Mouse (Mus musculus): ENCODE measurements around the gene E430018J23Rik. TPM values are rescaled to one million over a fixed set of nuclear protein-coding genes. Genes with fewer than 3 reads are reported as not detected.
"Not testable (repeated sequence)": the region's sequence is repeated elsewhere in the genome, so short reads cannot be mapped to it uniquely, and the experiment has no call there.

E430018J23Rik gene
- total RNA-seq, 2 experiments from 2014 or later, result 2.9 to 3.7 TPM

GRCm38 (mm10) chr7:127378310-127378921 is 15.0 kb downstream of the E430018J23Rik start:
- no peak for DNase-seq

- peak; percentile 87 for DNase-seq
Observed at GRCm38 (mm10) chr7:127375271-127376245, 17.9 kb downstream of the E430018J23Rik start, which contains the start of gene Zfp747. Zfp747 (minus strand) TSS chr7:127376050.

GRCm38 (mm10) chr7:127371870-127372269 is 21.6 kb downstream of the E430018J23Rik start:
- not testable (repeated sequence) for DNase-seq

GRCm38 (mm10) chr7:127371213-127371612 is 22.2 kb downstream of the E430018J23Rik start:
- no peak for DNase-seq

GRCm38 (mm10) chr7:127366249-127366648 is 27.2 kb downstream of the E430018J23Rik start:
- DNase-seq, result no peak

- DNase-seq, result no peak
Observed at GRCm38 (mm10) chr7:127364166-127364565, 29.3 kb downstream of the E430018J23Rik start.

GRCm38 (mm10) chr7:127363475-127363921 is 29.9 kb downstream of the E430018J23Rik start:
- peak; percentile 36 for DNase-seq

GRCm38 (mm10) chr7:127362418-127362817 is 31.0 kb downstream of the E430018J23Rik start:
- not testable (repeated sequence) for DNase-seq

GRCm38 (mm10) chr7:127361449-127361848 is 32.0 kb downstream of the E430018J23Rik start:
- no peak for DNase-seq

- no peak for DNase-seq
Observed at GRCm38 (mm10) chr7:127360265-127360664, 33.2 kb downstream of the E430018J23Rik start.

- no peak for DNase-seq
Observed at GRCm38 (mm10) chr7:127358472-127358871, 35.0 kb downstream of the E430018J23Rik start.

GRCm38 (mm10) chr7:127357871-127358270 is 35.6 kb downstream of the E430018J23Rik start:
- no peak for DNase-seq

- no peak for DNase-seq
Observed at GRCm38 (mm10) chr7:127355796-127356195, 37.6 kb downstream of the E430018J23Rik start.

GRCm38 (mm10) chr7:127351230-127352004 is 42.0 kb downstream of the E430018J23Rik start:
- DNase-seq, result no peak

GRCm38 (mm10) chr7:127346676-127347075 is 46.8 kb downstream of the E430018J23Rik start:
- DNase-seq, result no peak

- peak; percentile 98 for DNase-seq
Observed at GRCm38 (mm10) chr7:127345512-127346325, 47.7 kb downstream of the E430018J23Rik start, which contains the start of gene Zfp768. Zfp768 (minus strand) TSS chr7:127345589.

GRCm38 (mm10) chr7:127345092-127345491 is 48.3 kb downstream of the E430018J23Rik start:
- DNase-seq, result peak; percentile 63

GRCm38 (mm10) chr7:127344371-127344770 is 49.1 kb downstream of the E430018J23Rik start:
- DNase-seq, result no peak

- DNase-seq, result no peak
Observed at GRCm38 (mm10) chr7:127343351-127344019, 49.9 kb downstream of the E430018J23Rik start.

GRCm38 (mm10) chr7:127342888-127343287 is 50.5 kb downstream of the E430018J23Rik start:
- no peak for DNase-seq

- no peak for DNase-seq
Observed at GRCm38 (mm10) chr7:127342332-127342731, 51.1 kb downstream of the E430018J23Rik start.
